Mouse (Mus musculus): ENCODE measurements at regions not wholly inside any gene's neighbourhood (a gene's known extent, or its start where the extent isn't known, plus 50 kb on each side); places are given as distances from the start of the nearest gene placed in this dataset.

- Histone ChIP-seq H3K36me3 (ENCODE audit: control insufficient read depth in 1 of 2, insufficient read depth in 2 of 2, low read length in 2 of 2) (no peaks in the 10 kb centered on the region), H3K9me3 (replicated peaks; ENCODE audit: insufficient read depth, low read length) (no peaks in the 10 kb centered on the region), H3K9ac (ENCODE audit: control insufficient read depth, low read depth, low read length, poor library complexity, severe bottlenecking) (no peak overlapping the region), H3K4me3 (ENCODE audit: control insufficient read depth in 1 of 2, insufficient read depth in 1 of 2, low read depth in 2 of 2, low read length in 2 of 2) (no peak overlapping the region), H3K27ac (ENCODE audit: control insufficient read depth, low read depth, low read length) (no peak overlapping the region), H3K27me3 (ENCODE audit: control insufficient read depth in 1 of 2, insufficient read depth in 2 of 2, low read length in 2 of 2) (no peaks in the 10 kb centered on the region), H3K4me1 (ENCODE audit: control insufficient read depth in 1 of 2, insufficient read depth in 2 of 2, low read length in 2 of 2) (no peaks in the 10 kb centered on the region), H3K79me2 (ENCODE audit: control insufficient read depth, insufficient read depth, low read length, poor library complexity) (no peaks in the 10 kb centered on the region)
- TF ChIP-seq CTCF (IDR thresholded peaks at IDR 0.05 in 2 of 3, conservative IDR thresholded peaks at IDR 0.05 in 1 of 3; ENCODE audit: control insufficient read depth in 1 of 3, insufficient read depth in 1 of 3, low read depth in 2 of 3, low read length in 3 of 3, poor library complexity in 1 of 3, severe bottlenecking in 1 of 3) (no peak), HCFC1 (IDR thresholded peaks at IDR 0.05; ENCODE audit: low read depth, low read length) (no peak), USF2 (IDR thresholded peaks at IDR 0.05; ENCODE audit: borderline replicate concordance in 1 of 2, insufficient read depth in 1 of 2, low read depth in 1 of 2, low read length in 2 of 2) (no peak), TAL1 (IDR thresholded peaks at IDR 0.05; ENCODE audit: low read length) (no peak), USF1 (IDR thresholded peaks at IDR 0.05; ENCODE audit: low read depth, low read length) (no peak), CHD1 (IDR thresholded peaks at IDR 0.05; ENCODE audit: low read depth, low read length) (no peak), ETS1 (IDR thresholded peaks at IDR 0.05; ENCODE audit: low read depth, low read length) (no peak), MAFK (IDR thresholded peaks at IDR 0.05; ENCODE audit: borderline replicate concordance, low read depth, low read length) (no peak), MYC (IDR thresholded peaks at IDR 0.05; ENCODE audit: low read depth, low read length) (no peak), SIN3A (IDR thresholded peaks at IDR 0.05; ENCODE audit: low read length) (no peak), TCF12 (IDR thresholded peaks at IDR 0.05; ENCODE audit: low read depth, low read length) (no peak)
- DNase-seq (ENCODE audit: low read depth, low spot score) = no peak
Observed at GRCm38 (mm10) chr13:10618421-10618954, 257.8 kb upstream of the Chrm3 start.

GRCm38 (mm10) chr13:10574951-10575350 lies 214.3 kb upstream of the Chrm3 start:
- Histone ChIP-seq H3K4me1 (ENCODE audit: control insufficient read depth in 1 of 2, insufficient read depth in 2 of 2, low read length in 2 of 2) (no peaks in the 10 kb centered on the region), H3K4me3 (ENCODE audit: control insufficient read depth in 1 of 2, insufficient read depth in 1 of 2, low read depth in 2 of 2, low read length in 2 of 2) (no peak overlapping the region), H3K36me3 (ENCODE audit: control insufficient read depth in 1 of 2, insufficient read depth in 2 of 2, low read length in 2 of 2) (no peaks in the 10 kb centered on the region), H3K79me2 (ENCODE audit: control insufficient read depth, insufficient read depth, low read length, poor library complexity) (no peaks in the 10 kb centered on the region), H3K9ac (ENCODE audit: control insufficient read depth, low read depth, low read length, poor library complexity, severe bottlenecking) (no peak overlapping the region), H3K9me3 (replicated peaks; ENCODE audit: insufficient read depth, low read length) (no peaks in the 10 kb centered on the region), H3K27ac (ENCODE audit: control insufficient read depth, low read depth, low read length) (no peak overlapping the region), H3K27me3 (ENCODE audit: control insufficient read depth in 1 of 2, insufficient read depth in 2 of 2, low read length in 2 of 2) (no peaks in the 10 kb centered on the region)
- DNase-seq (ENCODE audit: low read depth, low spot score) = no peak
- TF ChIP-seq ZMIZ1 (IDR thresholded peaks at IDR 0.05; ENCODE audit: low read depth, low read length) (no peak), ZKSCAN1 (IDR thresholded peaks at IDR 0.05; ENCODE audit: low read depth, low read length) (no peak), ETS1 (IDR thresholded peaks at IDR 0.05; ENCODE audit: low read depth, low read length) (no peak), TAL1 (IDR thresholded peaks at IDR 0.05; ENCODE audit: low read length) (no peak), MAX (IDR thresholded peaks at IDR 0.05; ENCODE audit: low read length) (no peak), MXI1 (IDR thresholded peaks at IDR 0.05; ENCODE audit: low read depth, low read length) (no peak), MEF2A (IDR thresholded peaks at IDR 0.05; ENCODE audit: extremely low read depth, insufficient replicate concordance, low read depth, low read length, poor library complexity, severe bottlenecking) (no peak), UBTF (IDR thresholded peaks at IDR 0.05; ENCODE audit: borderline replicate concordance, insufficient read depth, low read depth, low read length) (no peak), POLR2AphosphoS2 (IDR thresholded peaks at IDR 0.05; ENCODE audit: low read length) (no peak), NELFE (IDR thresholded peaks at IDR 0.05; ENCODE audit: low read depth, low read length) (no peak)

Measured in MEL (cell line).